9 mouse cellular contexts compared by ENCODE assay signal in the genomic region with DNA sequence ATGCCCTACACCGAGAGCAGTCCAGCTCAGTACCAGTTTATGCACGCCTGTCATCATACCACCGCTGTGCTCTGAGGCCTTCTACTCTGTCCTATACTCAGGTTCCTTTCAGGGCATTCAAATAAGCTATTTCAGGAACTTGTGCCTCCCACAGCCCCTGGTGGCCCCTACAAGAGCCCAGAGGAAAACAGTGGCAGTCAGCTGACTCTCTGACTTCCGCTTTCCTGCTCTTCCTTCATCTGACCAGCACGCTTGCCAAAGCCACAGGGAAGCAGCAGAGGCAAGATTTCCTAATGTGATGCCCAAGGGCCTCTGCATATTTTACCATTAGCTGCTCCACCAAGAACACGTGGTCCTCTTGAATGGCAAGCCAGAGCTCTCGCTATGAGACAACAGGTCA. TPM values are rescaled to one million over a fixed set of nuclear protein-coding genes. Genes with fewer than 3 reads are reported as not detected.
DNase-seq lines count a peak whose midpoint lies in the region; ATAC-seq lines count a peak whose summit lies in the region.
"Had no signal": no experiment of that assay in that cellular context is flagged by ENCODE, and none has a peak within 500 bp of the region (broad histone marks: within the 10 kb centered on the region; RNA-seq: fewer than 3 reads in every experiment).

No protein-coding gene starts in this region.

- H3K4me3 ChIP-seq in liver, embryonic 13.5 days (replicated peaks): no peak overlapping the region
- no peak overlapping the region for H3K4me3 ChIP-seq in hindbrain, embryonic 11.5 days (ENCODE audit: low read depth, low read length)
- H3K4me3 ChIP-seq in forebrain, embryonic 12.5 days (replicated peaks): no peak overlapping the region
- H3K4me3 ChIP-seq: lung, embryonic 15.5 days had no signal

- WGBS in liver, embryonic 13.5 days (ENCODE audit: insufficient replicate concordance): 39% methylated on average over 7 of the region's 7 CpGs
- 55% methylated on average over 7 of the region's 7 CpGs for whole genome bisulfite sequencing in hindbrain, embryonic 11.5 days
- WGBS in forebrain, embryonic 12.5 days: 68% methylated on average over 7 of the region's 7 CpGs

- H3K36me3 ChIP-seq in liver, embryonic 13.5 days: no peaks in the 10 kb centered on the region
- H3K36me3 ChIP-seq in splenic B cell, adult 2 months (ENCODE audit: control insufficient read depth, insufficient read depth, low read length, poor library complexity, severe bottlenecking): no peaks in the 10 kb centered on the region
- no peaks in the 10 kb centered on the region for H3K36me3 ChIP-seq in hindbrain, embryonic 11.5 days (ENCODE audit: control insufficient read depth, insufficient read depth, low read length)
- H3K36me3 ChIP-seq in forebrain, embryonic 12.5 days (replicated peaks): no peaks in the 10 kb centered on the region
- H3K36me3 ChIP-seq: lung, embryonic 15.5 days had no signal

- H3K4me1 ChIP-seq in liver, embryonic 13.5 days (replicated peaks): peaks cover 44% of the 10 kb centered on the region
- no peaks in the 10 kb centered on the region for H3K4me1 ChIP-seq in hindbrain, embryonic 11.5 days (replicated peaks; ENCODE audit: control insufficient read depth, insufficient read depth, low read length)
- no peaks in the 10 kb centered on the region for H3K4me1 ChIP-seq in forebrain, embryonic 12.5 days

- H3K4me2 ChIP-seq in liver, embryonic 13.5 days: no peak overlapping the region
- no peak overlapping the region for H3K4me2 ChIP-seq in hindbrain, embryonic 11.5 days (replicated peaks; ENCODE audit: low read depth, low read length)
- H3K4me2 ChIP-seq in forebrain, embryonic 12.5 days: no peak overlapping the region
- H3K4me2 ChIP-seq: lung, embryonic 15.5 days had no signal

- no peaks in the 10 kb centered on the region for H3K27me3 ChIP-seq in liver, embryonic 13.5 days
- no peaks in the 10 kb centered on the region for H3K27me3 ChIP-seq in splenic B cell, adult 2 months (ENCODE audit: control insufficient read depth, insufficient read depth, low read length, poor library complexity, severe bottlenecking)
- no peaks in the 10 kb centered on the region for H3K27me3 ChIP-seq in hindbrain, embryonic 11.5 days (ENCODE audit: control insufficient read depth, insufficient read depth, low read length)
- peaks cover 3% of the 10 kb centered on the region; the same call in 1 of the 2 replicates for H3K27me3 ChIP-seq in forebrain, embryonic 12.5 days
- H3K27me3 ChIP-seq: lung, embryonic 15.5 days had no signal

- H3K9me3 ChIP-seq in liver, embryonic 13.5 days (replicated peaks): no peaks in the 10 kb centered on the region
- H3K9me3 ChIP-seq in hindbrain, embryonic 11.5 days (ENCODE audit: control insufficient read depth, low read length): no peaks in the 10 kb centered on the region
- no peaks in the 10 kb centered on the region for H3K9me3 ChIP-seq in forebrain, embryonic 12.5 days
- H3K9me3 ChIP-seq: lung, embryonic 15.5 days had no signal

- H3K27ac ChIP-seq in liver, embryonic 13.5 days: peak overlapping the region; percentile 74
- H3K27ac ChIP-seq in hindbrain, embryonic 11.5 days (ENCODE audit: low read depth, low read length): no peak overlapping the region
- no peak overlapping the region for H3K27ac ChIP-seq in forebrain, embryonic 12.5 days
- H3K27ac ChIP-seq: lung, embryonic 15.5 days had no signal

- DNase-seq in thymus, postnatal 14 days: peak; percentile 23
- no peak for DNase-seq in thymus, adult 18-20 months
- DNase-seq in heart, adult 18-20 months: peak; percentile 33 to 79
- no peak for DNase-seq in liver, embryonic 13.5 days
- peak; percentile 66 for DNase-seq in splenic B cell, adult 2 months (ENCODE audit: low read depth, low spot score)
- DNase-seq in hindbrain, embryonic 11.5 days (ENCODE audit: low spot score): no peak
- no peak for DNase-seq in cerebellum, adult 18-20 months

- ATAC-seq in liver, embryonic 13.5 days (ENCODE audit: low read depth): 0 out of 2 replicates have a peak, but pooled peaks have one; percentile 22
- no peak for ATAC-seq in hindbrain, embryonic 11.5 days (ENCODE audit: low FRiP score)
- ATAC-seq in forebrain, embryonic 12.5 days (ENCODE audit: low FRiP score): no peak

- H3K9ac ChIP-seq in liver, embryonic 13.5 days: no peak overlapping the region; the same call in 1 of the 2 replicates
- no peak overlapping the region for H3K9ac ChIP-seq in hindbrain, embryonic 11.5 days (ENCODE audit: low read depth, low read length)
- no peak overlapping the region for H3K9ac ChIP-seq in forebrain, embryonic 12.5 days
- H3K9ac ChIP-seq: lung, embryonic 15.5 days had no signal

RNA-seq across cellular contexts. Expression of a gene that starts 28.4 kb away (rescaled TPM):
- 1 to 10 TPM; 2.7 to 4.7 TPM for total RNA-seq in heart, adult 18-20 months (2021)
- 20.1 and 20.2 TPM in 2 replicates for polyA plus RNA-seq in liver, embryonic 13.5 days (2015; fragmentation: Nextera tagmentation; extraction: Ambion mirVana)
- polyA plus RNA-seq in hindbrain, embryonic 11.5 days (2014; fragmentation: Nextera tagmentation; extraction: Ambion mirVana): 4.5 and 6.6 TPM in 2 replicates
- polyA plus RNA-seq in forebrain, embryonic 12.5 days (2016; fragmentation: Nextera tagmentation; extraction: Ambion mirVana): 4.9 and 5.4 TPM in 2 replicates

RNA-seq across cellular contexts. Expression of a gene that starts 29.1 kb away (rescaled TPM):
- total RNA-seq in heart, adult 18-20 months (2021): 1 to 10 TPM; 1.7 to 2.3 TPM
- polyA plus RNA-seq in liver, embryonic 13.5 days (2015; fragmentation: Nextera tagmentation; extraction: Ambion mirVana): 2.1 and 2.2 TPM in 2 replicates
- polyA plus RNA-seq in hindbrain, embryonic 11.5 days (2014; fragmentation: Nextera tagmentation; extraction: Ambion mirVana): 7.1 and 7.7 TPM in 2 replicates
- polyA plus RNA-seq in forebrain, embryonic 12.5 days (2016; fragmentation: Nextera tagmentation; extraction: Ambion mirVana): 6.2 and 8.0 TPM in 2 replicates

RNA-seq across cellular contexts. Expression of a gene that starts 49.4 kb away (rescaled TPM):
- total RNA-seq in heart, adult 18-20 months (2021): 10 to 100 TPM; 76.3 to 77.2 TPM
- 186 and 197 TPM in 2 replicates for polyA plus RNA-seq in liver, embryonic 13.5 days (2015; fragmentation: Nextera tagmentation; extraction: Ambion mirVana)
- polyA plus RNA-seq in hindbrain, embryonic 11.5 days (2014; fragmentation: Nextera tagmentation; extraction: Ambion mirVana): 112 TPM in 2 replicates
- 137 and 142 TPM in 2 replicates for polyA plus RNA-seq in forebrain, embryonic 12.5 days (2016; fragmentation: Nextera tagmentation; extraction: Ambion mirVana)

RNA-seq across cellular contexts. Expression of a gene that starts 50.2 kb away (rescaled TPM):
- total RNA-seq in heart, adult 18-20 months (2021): 10 to 100 TPM; 31.2 to 32.7 TPM
- 131 and 132 TPM in 2 replicates for polyA plus RNA-seq in liver, embryonic 13.5 days (2015; fragmentation: Nextera tagmentation; extraction: Ambion mirVana)
- polyA plus RNA-seq in hindbrain, embryonic 11.5 days (2014; fragmentation: Nextera tagmentation; extraction: Ambion mirVana): 31.7 and 33.9 TPM in 2 replicates
- polyA plus RNA-seq in forebrain, embryonic 12.5 days (2016; fragmentation: Nextera tagmentation; extraction: Ambion mirVana): 64.3 and 65.9 TPM in 2 replicates

RNA-seq across cellular contexts. Expression of a gene that starts 52.8 kb away (rescaled TPM):
- total RNA-seq in heart, adult 18-20 months (2021): under 1 TPM; 0.20 to 0.87 TPM
- polyA plus RNA-seq in liver, embryonic 13.5 days (2015; fragmentation: Nextera tagmentation; extraction: Ambion mirVana): 5.3 and 5.6 TPM in 2 replicates
- 0.81 and 0.93 TPM in 2 replicates for polyA plus RNA-seq in hindbrain, embryonic 11.5 days (2014; fragmentation: Nextera tagmentation; extraction: Ambion mirVana)
- 0.63 and 0.88 TPM in 2 replicates for polyA plus RNA-seq in forebrain, embryonic 12.5 days (2016; fragmentation: Nextera tagmentation; extraction: Ambion mirVana)

Comparison
In these comparisons a context has a peak if more than half of its experiments do, and no peak if none do; other contexts are left out.
1. DNase-seq: peak in thymus, postnatal 14 days (single experiment), heart, adult 18-20 months (2 of 2) and splenic B cell, adult 2 months (single experiment); none in thymus, adult 18-20 months (0 of 2), liver, embryonic 13.5 days (single experiment), hindbrain, embryonic 11.5 days (single experiment) and cerebellum, adult 18-20 months (0 of 2).